Mouse (Mus musculus) inflammation-experienced regulatory T-cells (primary cell): ENCODE results near the gene Heatr3. TPM values are rescaled to one million over a fixed set of nuclear protein-coding genes. Genes with fewer than 3 reads are reported as not detected.

Experiments used
- polyA plus RNA-seq, 2 experiments: library from polyadenylated mRNA; unstranded; fragments of 100-300 nt; shearing (Covaris generic); gene quantifications; one replicate each; pipeline ENCODE4 v1.2.1; 2017

Heatr3 gene
- polyA plus RNA-seq, result 10 to 100 TPM; 35.7 to 40.8 TPM

GRCm38 (mm10) chr8:88137748-88138484 lies at the start of gene Heatr3:
Heatr3 (plus strand) TSS chr8:88137855.

GRCm38 (mm10) chr8:88118456-88119036 lies 19.1 kb upstream of the Heatr3 start, which contains the start of gene Cnep1r1:
Cnep1r1 (plus strand) TSS chr8:88118769.

GRCm38 (mm10) chr8:88198945-88199571 lies 61.4 kb downstream of the Heatr3 start, which contains the start of gene Tent4b:
Tent4b (plus strand) TSS chr8:88199213.

Other genes starting within 250 kb of the Heatr3 start
- gene Zfp423, start 178.3 kb upstream of the Heatr3 start, polyA plus RNA-seq, result under 1 TPM; 0.22 to 0.31 TPM
- gene Cnep1r1, start 19.1 kb upstream of the Heatr3 start, polyA plus RNA-seq, result 10 to 100 TPM; 33.8 to 35.7 TPM
- gene Tent4b, start 61.4 kb downstream of the Heatr3 start, polyA plus RNA-seq, result 10 to 100 TPM; 37.1 to 57.3 TPM
- 100 to 1,000 TPM; 147 to 170 TPM for gene Adcy7, start 134.5 kb downstream of the Heatr3 start, polyA plus RNA-seq
- gene Brd7, start 224.3 kb downstream of the Heatr3 start, polyA plus RNA-seq, result 10 to 100 TPM; 72.8 to 88.4 TPM